Mouse (Mus musculus) liver, embryonic 12.5 days (tissue): Measurements from ENCODE around the gene Samd5. TPM values are rescaled to one million over a fixed set of nuclear protein-coding genes. Genes with fewer than 3 reads are reported as not detected.

ENCODE experiments used
- ATAC-seq: fragments of 200-750 bp; cut with Nextera tagmentation; 2 replicates; pipeline ENCODE4 v1.8.0; 2017; ENCODE audit warnings: moderate number of reproducible peaks, mild to moderate bottlenecking, moderate library complexity
- H3K27ac ChIP-seq: fragments of 300-500 bp; sonication (generic); 2 replicates; pipeline ENCODE4 v1.5.1; 2016; ENCODE audit warnings: mild to moderate bottlenecking
- H3K27me3 ChIP-seq: fragments of 300-500 bp; sonication (generic); replicated peaks from 2 replicates; pipeline ENCODE4 v1.6.1; 2016; ENCODE audit warnings: mild to moderate bottlenecking, moderate library complexity
- H3K36me3 ChIP-seq: fragments of 300-500 bp; sonication (generic); 2 replicates; pipeline ENCODE4 v1.6.1; 2016; ENCODE audit warnings: mild to moderate bottlenecking, moderate library complexity
- H3K4me1 ChIP-seq: fragments of 300-500 bp; sonication (generic); 2 replicates; pipeline ENCODE4 v1.6.1; 2016
- H3K4me2 ChIP-seq: fragments of 300-500 bp; sonication (generic); 2 replicates; pipeline ENCODE4 v1.6.1; 2016; ENCODE audit warnings: mild to moderate bottlenecking, moderate library complexity
- H3K4me3 ChIP-seq: fragments of 300-500 bp; sonication (generic); 2 replicates; pipeline ENCODE4 v1.5.1; 2016; ENCODE audit warnings: mild to moderate bottlenecking, moderate library complexity
- H3K9ac ChIP-seq: fragments of 300-500 bp; sonication (generic); 2 replicates; pipeline ENCODE4 v1.6.1; 2016; ENCODE audit warnings: mild to moderate bottlenecking, moderate library complexity
- H3K9me3 ChIP-seq: fragments of 300-500 bp; sonication (generic); replicated peaks from 2 replicates; pipeline ENCODE4 v1.6.1; 2016; ENCODE audit warnings: mild to moderate bottlenecking, moderate library complexity
- WGBS: fragments of 180-500 bp; shearing (Covaris S2); methylation state at CpG from one replicate; pipeline ENCODE4 v1.1.7; 2016; ENCODE audit not compliant: insufficient replicate concordance; 5-methylcytosine and 5-hydroxymethylcytosine counted together
- polyA plus RNA-seq: library from polyadenylated mRNA; unstranded; fragments of >200 nt; fragmentation: Nextera tagmentation; extraction: Ambion mirVana; gene quantifications from 2 replicates; pipeline ENCODE4 v1.2.1, GENCODE M21; 2016

The Samd5 gene
- polyA plus RNA-seq, 1 experiment from 2014 or later: 1.5 TPM

DNA sequence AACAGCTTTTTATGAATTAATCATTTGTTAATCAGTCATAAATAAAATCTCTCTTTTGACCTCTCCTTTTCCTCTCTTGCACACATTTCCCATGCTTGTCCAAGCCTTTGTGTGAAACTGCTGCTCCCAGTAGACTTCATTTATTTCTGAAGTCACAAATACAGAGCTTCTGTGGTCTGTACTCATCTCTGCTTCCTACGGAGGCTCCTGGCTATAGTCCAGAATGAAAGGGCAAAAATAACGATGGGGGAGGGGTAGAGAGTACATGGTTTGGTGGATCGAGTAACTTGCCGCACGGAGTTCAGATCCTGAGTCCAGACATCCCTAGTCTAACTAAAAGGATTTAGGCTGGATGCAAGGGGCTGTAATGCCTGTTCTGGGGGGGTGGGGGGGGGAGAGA lies 3.1 kb upstream of the Samd5 start:
- peaks cover 45% of the 10 kb centered on the region for H3K27me3 ChIP-seq
- H3K4me1 ChIP-seq: peaks cover 5% of the 10 kb centered on the region; the same call in 1 of the 2 replicates
- no peak overlapping the region for H3K4me3 ChIP-seq
- H3K27ac ChIP-seq: no peak overlapping the region
- H3K9me3 ChIP-seq: no peaks in the 10 kb centered on the region
- H3K4me2 ChIP-seq: no peak overlapping the region
- no peaks in the 10 kb centered on the region for H3K36me3 ChIP-seq
- ATAC-seq: no peak
- WGBS: 51% methylated on average over 5 of the region's 5 CpGs
- no peak overlapping the region for H3K9ac ChIP-seq

DNA sequence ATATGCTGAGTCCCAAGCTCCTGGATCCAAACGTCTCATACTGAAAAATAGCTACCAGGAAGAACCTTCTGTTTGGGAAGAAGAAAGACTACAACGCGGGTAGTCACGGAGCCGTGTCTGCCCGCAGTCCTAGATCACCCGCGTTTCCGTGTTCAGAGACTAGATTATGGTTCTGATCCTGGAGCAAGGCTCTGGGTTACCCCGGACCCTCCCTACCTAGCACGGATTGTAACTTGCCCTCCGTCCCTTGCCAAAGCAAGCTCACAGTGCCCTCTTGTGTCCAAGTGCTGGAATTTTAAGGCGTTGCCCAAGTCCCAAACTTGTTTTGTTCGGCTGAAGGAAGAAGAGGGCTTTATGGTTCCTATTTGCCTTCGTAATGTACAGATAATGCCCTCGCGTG lies 1.9 kb upstream of the Samd5 start:
- no peak for ATAC-seq
- no peaks in the 10 kb centered on the region for H3K9me3 ChIP-seq
- WGBS: 4% methylated on average over 17 of the region's 17 CpGs
- H3K4me1 ChIP-seq: peaks cover 5% of the 10 kb centered on the region; the same call in 1 of the 2 replicates
- no peaks in the 10 kb centered on the region for H3K36me3 ChIP-seq
- H3K4me3 ChIP-seq: no peak overlapping the region
- H3K9ac ChIP-seq: no peak overlapping the region
- peak overlapping the region; percentile 40 for H3K4me2 ChIP-seq
- no peak overlapping the region for H3K27ac ChIP-seq
- peaks cover 51% of the 10 kb centered on the region for H3K27me3 ChIP-seq

GRCm38 (mm10) chr10:9676418-9676786 lies 1.4 kb upstream of the Samd5 start:
- no peak overlapping the region for H3K27ac ChIP-seq
- no peak overlapping the region for H3K4me3 ChIP-seq
- H3K4me2 ChIP-seq: no peak overlapping the region
- ATAC-seq: no peak
- no peak overlapping the region for H3K9ac ChIP-seq
- H3K36me3 ChIP-seq: no peaks in the 10 kb centered on the region
- H3K9me3 ChIP-seq: no peaks in the 10 kb centered on the region
- peaks cover 5% of the 10 kb centered on the region; the same call in 1 of the 2 replicates for H3K4me1 ChIP-seq
- 3% methylated on average over 7 of the region's 7 CpGs for WGBS
- peaks cover 51% of the 10 kb centered on the region for H3K27me3 ChIP-seq

- H3K27ac ChIP-seq: no peak overlapping the region
Measured at GRCm38 (mm10) chr10:9675550-9676417, 776 bp upstream of the Samd5 start.

GRCm38 (mm10) chr10:9673276-9673675 lies 1.7 kb downstream of the Samd5 start:
- Histone ChIP-seq H3K27me3 (peaks cover 51% of the 10 kb centered on the region), H3K4me1 (peaks cover 5% of the 10 kb centered on the region; the same call in 1 of the 2 replicates), H3K4me2 (peak overlapping the region; percentile 69), H3K36me3 (no peaks in the 10 kb centered on the region), H3K27ac (no peak overlapping the region), H3K9ac (no peak overlapping the region), H3K4me3 (no peak overlapping the region), H3K9me3 (no peaks in the 10 kb centered on the region)
- no peak for ATAC-seq

More at GRCm38 (mm10) chr10:9675550-9676417, 776 bp upstream of the Samd5 start:
- Histone ChIP-seq H3K4me3 (peak overlapping the region; percentile 52), H3K4me1 (peaks cover 5% of the 10 kb centered on the region; the same call in 1 of the 2 replicates), H3K9me3 (no peaks in the 10 kb centered on the region), H3K27me3 (peaks cover 51% of the 10 kb centered on the region), H3K4me2 (peak overlapping the region; percentile 69), H3K36me3 (no peaks in the 10 kb centered on the region), H3K9ac (no peak overlapping the region)
- 5% methylated on average over 34 of the region's 36 CpGs for WGBS
- no peak for ATAC-seq

- no peaks in the 10 kb centered on the region for H3K36me3 ChIP-seq
- no peak overlapping the region for H3K4me3 ChIP-seq
- H3K27me3 ChIP-seq: peaks cover 51% of the 10 kb centered on the region
- peak overlapping the region; percentile 69; the same call in 1 of the 2 replicates for H3K4me2 ChIP-seq
- ATAC-seq: no peak
- H3K4me1 ChIP-seq: peaks cover 5% of the 10 kb centered on the region; the same call in 1 of the 2 replicates
- WGBS: 56% methylated on average over 5 of the region's 5 CpGs
- no peaks in the 10 kb centered on the region for H3K9me3 ChIP-seq
- no peak overlapping the region for H3K9ac ChIP-seq
- H3K27ac ChIP-seq: no peak overlapping the region
Measured at GRCm38 (mm10) chr10:9672751-9673150, 2.3 kb downstream of the Samd5 start.

GRCm38 (mm10) chr10:9670351-9670750 lies 4.7 kb downstream of the Samd5 start:
- Histone ChIP-seq H3K27ac (no peak overlapping the region), H3K27me3 (peaks cover 28% of the 10 kb centered on the region), H3K9ac (no peak overlapping the region), H3K4me1 (peaks cover 5% of the 10 kb centered on the region; the same call in 1 of the 2 replicates), H3K36me3 (no peaks in the 10 kb centered on the region), H3K9me3 (no peaks in the 10 kb centered on the region), H3K4me2 (no peak overlapping the region), H3K4me3 (no peak overlapping the region)
- WGBS: 66% methylated on average over 6 of the region's 6 CpGs
- no peak for ATAC-seq

DNA sequence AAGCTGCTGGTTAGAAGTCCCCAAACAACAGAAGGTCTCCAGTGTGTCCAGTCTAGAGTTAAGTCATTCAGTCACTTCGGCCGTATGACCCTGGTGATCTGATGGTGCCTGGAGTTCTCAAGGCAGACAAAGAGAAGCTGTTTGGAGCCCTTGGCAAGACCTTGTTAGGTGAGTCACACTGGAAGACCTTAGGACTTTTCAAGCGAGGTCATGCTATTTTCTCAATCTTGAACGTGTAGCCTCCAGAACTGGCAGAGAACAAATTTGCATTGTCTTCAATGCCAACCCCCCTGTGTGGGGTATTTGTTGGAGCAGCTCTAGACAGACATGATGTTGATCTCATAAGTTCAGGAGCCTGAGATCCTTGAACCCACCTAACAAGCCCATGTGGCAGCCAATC lies 6.2 kb downstream of the Samd5 start:
- Histone ChIP-seq H3K27me3 (peaks cover 13% of the 10 kb centered on the region), H3K27ac (no peak overlapping the region), H3K36me3 (no peaks in the 10 kb centered on the region), H3K4me3 (no peak overlapping the region), H3K4me1 (no peaks in the 10 kb centered on the region), H3K9me3 (no peaks in the 10 kb centered on the region), H3K4me2 (no peak overlapping the region), H3K9ac (no peak overlapping the region)
- WGBS: 54% methylated on average over 4 of the region's 4 CpGs
- ATAC-seq: no peak

DNA sequence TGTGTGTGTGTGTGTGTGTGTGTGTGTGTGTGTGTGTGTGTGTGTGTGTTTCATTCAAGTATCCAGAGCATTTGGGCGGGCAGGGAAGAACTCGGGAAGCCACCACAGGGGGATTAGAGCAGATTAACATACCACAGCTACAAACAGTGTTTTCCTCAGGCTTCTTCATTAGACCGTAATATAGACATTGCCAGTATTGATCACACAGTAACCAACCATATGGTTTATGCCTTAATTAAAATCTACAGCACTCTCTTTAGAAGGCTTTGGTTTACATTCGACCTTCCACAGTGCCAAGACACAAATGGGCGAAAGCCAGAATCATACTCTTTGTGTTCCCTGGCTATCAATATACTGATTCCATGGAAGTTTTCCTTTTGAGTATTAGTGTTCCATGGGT lies 22.1 kb downstream of the Samd5 start:
- 70% methylated on average over 5 of the region's 5 CpGs for WGBS
- H3K36me3 ChIP-seq: no peaks in the 10 kb centered on the region

GRCm38 (mm10) chr10:9650050-9650825 lies 24.8 kb downstream of the Samd5 start:
- WGBS: 63% methylated on average over 6 of the region's 6 CpGs
- Histone ChIP-seq H3K4me3 (no peak overlapping the region), H3K9me3 (no peaks in the 10 kb centered on the region), H3K4me1 (0 out of 2 replicates have a peak, but pooled peaks cover 4% of the 10 kb centered on the region), H3K4me2 (no peak overlapping the region), H3K9ac (no peak overlapping the region), H3K36me3 (no peaks in the 10 kb centered on the region), H3K27me3 (no peaks in the 10 kb centered on the region), H3K27ac (no peak overlapping the region)
- ATAC-seq: no peak

More for the DNA sequence above, 22.1 kb downstream of the Samd5 start:
- H3K4me1 ChIP-seq: 0 out of 2 replicates have a peak, but pooled peaks cover 4% of the 10 kb centered on the region
- ATAC-seq: no peak
- H3K27ac ChIP-seq: no peak overlapping the region
- no peak overlapping the region for H3K9ac ChIP-seq
- H3K4me2 ChIP-seq: no peak overlapping the region
- H3K9me3 ChIP-seq: no peaks in the 10 kb centered on the region
- H3K4me3 ChIP-seq: no peak overlapping the region
- no peaks in the 10 kb centered on the region for H3K27me3 ChIP-seq

GRCm38 (mm10) chr10:9648464-9648863 lies 26.5 kb downstream of the Samd5 start:
- no peak overlapping the region for H3K4me3 ChIP-seq
- H3K9me3 ChIP-seq: no peaks in the 10 kb centered on the region
- ATAC-seq: no peak
- no peak overlapping the region for H3K9ac ChIP-seq
- no peak overlapping the region for H3K4me2 ChIP-seq
- 54% methylated on average over 2 of the region's 2 CpGs for WGBS
- H3K36me3 ChIP-seq: no peaks in the 10 kb centered on the region
- 0 out of 2 replicates have a peak, but pooled peaks cover 4% of the 10 kb centered on the region for H3K4me1 ChIP-seq
- no peak overlapping the region for H3K27ac ChIP-seq
- H3K27me3 ChIP-seq: no peaks in the 10 kb centered on the region

- Histone ChIP-seq H3K4me2 (no peak overlapping the region), H3K27me3 (no peaks in the 10 kb centered on the region), H3K9ac (no peak overlapping the region), H3K4me3 (no peak overlapping the region), H3K27ac (no peak overlapping the region), H3K36me3 (no peaks in the 10 kb centered on the region), H3K4me1 (0 out of 2 replicates have a peak, but pooled peaks cover 4% of the 10 kb centered on the region), H3K9me3 (no peaks in the 10 kb centered on the region)
- ATAC-seq: no peak
- 56% methylated on average over 6 of the region's 6 CpGs for WGBS
Measured at GRCm38 (mm10) chr10:9647741-9648140, 27.3 kb downstream of the Samd5 start.
